Mouse (Mus musculus) fibroblast of lung, adult 2 months (primary cell): ENCODE data around the gene Atp11a.
A peak's percentile ranks its signal among the peaks of the same experiment; 100 is the strongest.

ENCODE experiments used
- DNase-seq: peaks from one replicate; pipeline ENCODE4 v3.0.0-alpha.2; 2011; ENCODE audit warnings: low read depth

Gene Atp11a

GRCm38 (mm10) chr8:12756391-12757157, at the start of gene Atp11a:
Gene Atp11a (plus strand): TSS chr8:12757014.
- no peak for DNase-seq

- DNase-seq, result no peak
Observed at GRCm38 (mm10) chr8:12711623-12712022, 45.2 kb upstream of the Atp11a start.

GRCm38 (mm10) chr8:12715861-12716585, 40.8 kb upstream of the Atp11a start:
- no peak for DNase-seq

GRCm38 (mm10) chr8:12719091-12719490, 37.7 kb upstream of the Atp11a start:
- DNase-seq, result no peak

DNA sequence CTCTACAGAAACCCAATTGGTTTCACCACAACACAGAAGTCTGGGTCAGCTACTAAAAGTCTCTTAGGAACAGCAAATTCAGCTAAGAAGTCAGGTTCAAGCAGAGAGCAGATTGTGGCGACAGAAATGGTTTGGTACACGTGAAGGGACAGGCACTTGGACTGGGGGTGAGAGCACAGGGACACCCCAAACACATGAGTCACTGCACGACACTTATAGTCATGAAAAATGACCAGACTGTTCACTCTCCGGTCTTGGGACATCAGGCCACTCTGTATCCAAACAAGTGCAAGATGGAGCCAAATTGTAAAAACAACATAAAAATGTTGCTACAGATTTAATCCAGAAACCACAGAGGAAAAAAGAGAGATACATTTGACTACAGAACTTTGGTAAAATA, 28.2 kb upstream of the Atp11a start:
- no peak for DNase-seq

GRCm38 (mm10) chr8:12730780-12731179, 26.0 kb upstream of the Atp11a start:
- no peak for DNase-seq

GRCm38 (mm10) chr8:12732431-12732830, 24.4 kb upstream of the Atp11a start:
- no peak for DNase-seq

DNA sequence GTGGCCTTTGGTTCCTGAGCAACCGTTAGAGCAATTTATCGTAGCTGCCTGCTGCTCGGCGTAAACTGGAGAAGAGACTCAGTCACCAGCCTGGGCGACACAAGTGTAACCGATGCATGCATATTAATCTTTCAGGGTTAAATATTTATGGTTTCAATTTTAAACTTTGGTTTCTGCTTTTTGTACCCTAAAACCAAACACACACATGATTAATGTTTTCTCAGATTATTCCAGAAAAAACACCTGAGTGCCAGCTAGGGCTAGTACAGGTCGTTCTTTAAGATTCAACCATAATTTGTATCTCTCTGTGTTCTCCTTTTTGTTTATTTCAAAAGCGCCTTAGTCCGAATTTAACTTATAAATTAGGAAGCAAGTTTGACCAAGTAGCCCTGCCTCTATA, 17.7 kb upstream of the Atp11a start:
- no peak for DNase-seq

- DNase-seq, result no peak
Observed at GRCm38 (mm10) chr8:12743390-12743789, 13.4 kb upstream of the Atp11a start.

DNA sequence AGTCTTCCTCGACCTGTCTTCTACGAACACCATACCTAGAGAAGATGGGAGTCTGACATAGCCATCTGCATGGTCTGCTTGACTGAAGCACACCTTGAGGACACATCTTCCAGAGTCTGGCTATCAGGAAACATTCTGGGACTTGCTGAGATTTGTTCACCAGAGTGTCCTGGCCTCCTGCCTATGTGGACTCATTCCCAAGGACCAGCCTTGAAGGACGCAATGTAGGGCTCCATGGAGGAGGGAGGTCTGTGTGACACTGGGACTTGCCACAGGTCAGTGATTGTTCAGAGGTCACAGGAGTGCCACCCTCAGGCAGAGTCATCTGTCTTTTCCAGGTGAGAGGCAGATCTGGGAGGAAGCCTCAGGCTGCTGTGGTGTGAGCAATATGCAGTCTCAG, 8.6 kb upstream of the Atp11a start:
- no peak for DNase-seq

DNA sequence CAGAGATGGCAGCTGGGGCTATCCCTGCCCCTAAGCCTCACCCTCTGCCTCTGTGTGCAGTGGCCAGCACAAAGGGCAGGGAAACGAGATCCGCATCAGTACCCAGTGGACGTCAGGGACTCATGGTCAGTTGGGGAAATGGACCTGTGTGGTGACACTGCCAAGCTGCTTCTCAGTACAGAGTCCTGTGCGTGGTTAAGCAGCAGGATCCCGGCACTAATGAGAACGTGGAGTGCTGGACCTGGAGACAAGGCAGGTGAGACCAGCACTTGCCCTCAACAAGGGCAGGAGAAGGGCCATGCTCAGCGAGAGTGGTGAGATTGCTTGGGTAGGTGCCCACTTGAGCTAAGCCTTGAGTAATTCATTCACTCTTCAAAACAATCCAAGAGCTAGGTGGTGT, 7.7 kb upstream of the Atp11a start:
- no peak for DNase-seq

DNA sequence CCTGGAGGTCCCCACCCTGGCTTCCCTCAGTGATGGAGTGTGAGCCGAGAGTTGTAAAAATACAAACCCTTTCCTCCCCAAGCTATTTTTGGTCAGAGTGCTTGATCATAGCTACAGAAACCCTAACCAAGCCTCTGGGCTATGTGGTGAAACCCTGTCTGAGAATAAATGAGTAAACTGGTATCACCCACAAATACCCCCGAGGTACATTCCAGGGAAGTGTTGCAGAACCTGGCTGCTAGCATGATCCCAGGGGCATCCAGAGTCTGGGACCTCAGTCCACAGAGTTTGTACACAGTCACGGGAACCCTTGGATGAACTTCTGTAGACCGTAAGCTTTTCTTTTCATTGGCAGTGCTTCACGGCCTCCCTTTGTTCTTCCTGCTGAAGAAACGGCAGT, 3.8 kb upstream of the Atp11a start:
- DNase-seq, result peak; percentile 85

- peak; percentile 86 for DNase-seq
Observed at GRCm38 (mm10) chr8:12754115-12754514, 2.7 kb upstream of the Atp11a start.

DNA sequence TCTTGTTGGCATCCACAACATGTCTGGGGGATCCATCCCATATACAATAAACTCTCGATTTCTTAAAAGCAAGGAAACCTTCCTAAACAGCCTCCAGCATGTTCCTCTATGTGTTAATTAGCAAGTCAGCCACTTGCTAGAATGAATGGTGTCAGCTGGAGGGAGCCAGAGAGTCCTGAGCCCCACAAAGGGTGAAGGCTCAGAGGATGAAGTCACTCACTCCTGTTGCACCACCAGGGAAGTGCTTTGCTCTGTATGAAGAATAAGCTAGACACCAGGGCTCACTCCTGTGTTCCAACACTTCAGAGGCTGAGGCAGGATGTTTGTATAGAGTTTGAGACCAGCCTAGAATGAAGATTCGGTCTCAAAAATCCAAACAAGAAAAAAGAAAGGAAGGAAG, 1.5 kb upstream of the Atp11a start:
- no peak for DNase-seq

GRCm38 (mm10) chr8:12755826-12756225, 988 bp upstream of the Atp11a start:
- no peak for DNase-seq

GRCm38 (mm10) chr8:12757231-12757940, 572 bp downstream of the Atp11a start:
- DNase-seq, result no peak

DNA sequence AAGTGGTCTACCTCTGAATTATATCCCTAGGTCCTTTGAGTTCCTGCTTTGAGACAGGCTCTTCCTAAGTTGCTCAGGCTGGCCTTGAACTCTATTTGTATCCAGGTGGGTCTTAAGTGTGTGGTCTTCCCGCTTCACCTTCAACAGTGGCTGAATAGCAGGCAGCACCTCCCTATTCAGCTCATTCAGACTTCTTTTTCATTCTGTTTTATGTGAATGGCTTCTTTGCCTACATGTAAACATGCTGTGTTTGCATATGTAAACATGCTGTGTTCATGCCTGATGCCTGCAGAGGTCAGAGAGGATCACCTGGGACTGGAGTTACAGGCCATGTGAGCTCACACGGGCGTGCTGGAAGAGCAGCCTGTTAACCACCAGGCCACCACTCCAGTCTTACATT, 3.1 kb downstream of the Atp11a start:
- DNase-seq, result no peak

GRCm38 (mm10) chr8:12761873-12762272, 5.1 kb downstream of the Atp11a start:
- DNase-seq, result no peak

GRCm38 (mm10) chr8:12763565-12764108, 6.8 kb downstream of the Atp11a start:
- DNase-seq, result no peak

- DNase-seq, result no peak
Observed at GRCm38 (mm10) chr8:12764971-12765370, 8.2 kb downstream of the Atp11a start.

DNA sequence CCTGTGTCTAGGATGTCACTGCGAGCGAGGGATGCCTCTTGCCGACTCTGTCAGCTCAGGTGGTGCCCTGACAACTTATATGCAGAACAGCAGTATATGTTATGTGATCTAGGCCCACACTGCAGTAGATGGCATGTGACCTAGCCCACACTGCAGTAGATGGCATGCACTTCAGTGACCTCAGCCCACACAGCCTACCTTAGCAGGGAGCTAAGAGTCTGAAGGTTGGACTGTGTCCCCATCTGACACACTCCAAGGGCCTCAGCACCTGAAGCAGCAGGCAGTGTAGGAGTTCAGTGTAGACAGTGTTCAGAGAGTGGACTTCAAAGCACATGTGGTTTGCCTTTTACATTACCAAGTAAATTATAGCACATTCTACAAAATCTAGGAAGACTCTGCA, 10.4 kb downstream of the Atp11a start:
- no peak for DNase-seq

GRCm38 (mm10) chr8:12768747-12769146, 11.9 kb downstream of the Atp11a start:
- no peak for DNase-seq

DNA sequence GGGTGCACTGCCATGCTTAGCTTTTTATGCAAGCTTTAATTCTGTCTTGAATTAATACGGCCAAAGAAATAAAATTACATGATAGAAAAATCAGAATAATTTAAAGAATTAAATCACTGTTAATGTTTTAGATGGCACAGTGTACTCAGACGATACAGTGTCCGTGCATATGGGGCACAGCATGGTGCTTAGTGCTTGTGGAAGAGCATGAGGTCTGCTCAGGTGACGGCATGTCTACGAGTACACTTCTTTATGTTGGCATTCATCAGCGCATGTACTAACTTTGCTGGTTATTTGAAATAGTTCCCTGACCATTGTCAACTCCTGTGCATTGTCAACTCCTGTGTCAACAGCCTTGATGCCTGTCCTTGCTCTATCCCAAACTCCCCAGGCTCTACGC, 12.5 kb downstream of the Atp11a start:
- DNase-seq, result no peak
